10 mouse cellular contexts compared by ENCODE assay signal in genomic region chr16:55555821-55556535, GRCm38 (mm10).
DNase-seq lines count a peak whose midpoint lies in the region; ATAC-seq and TF ChIP-seq lines count a peak whose summit lies in the region.
"Had no signal": no experiment of that assay in that cellular context is flagged by ENCODE, and none has a peak within 500 bp of the region (broad histone marks: within the 10 kb centered on the region; RNA-seq: fewer than 3 reads in every experiment).

No protein-coding gene starts in this region.

- in situ Hi-C loops in CH12.LX (cut with MboI; ENCODE audit: low pct_ligation_motif_present, low pct_unique_long_range_greater_than_20kb, low sequenced_read_pairs): no loop called here

- WGBS in heart, adult 2 months: 30% methylated on average over 10 of the region's 10 CpGs
- 17% methylated on average over 10 of the region's 10 CpGs for WGBS in forebrain, embryonic 14.5 days
- 23% methylated on average over 10 of the region's 10 CpGs for WGBS in midbrain, embryonic 12.5 days

- H3K79me2 ChIP-seq in heart, adult 2 months (replicated peaks; ENCODE audit: control insufficient read depth, insufficient read depth, low read length): no peaks in the 10 kb centered on the region
- no peaks in the 10 kb centered on the region for H3K79me2 ChIP-seq in CH12.LX (replicated peaks; ENCODE audit: control insufficient read depth, extremely low read depth, insufficient read depth, poor library complexity, severe bottlenecking)

- no peak for TF ChIP-seq RAD21 in CH12.LX (IDR thresholded peaks at IDR 0.05; ENCODE audit: low read depth, low read length)

- no peak overlapping the region for H3K9ac ChIP-seq in heart, adult 2 months (ENCODE audit: low read depth, low read length)
- peak overlapping the region; percentile 23; the same call in 1 of the 2 replicates for H3K9ac ChIP-seq in CH12.LX (ENCODE audit: insufficient read depth, low read depth)
- peak overlapping the region; percentile 52; the same call in 1 of the 2 replicates for H3K9ac ChIP-seq in forebrain, embryonic 14.5 days (ENCODE audit: low read length)
- H3K9ac ChIP-seq in midbrain, embryonic 12.5 days (replicated peaks): peak overlapping the region; percentile 17; the same call in 1 of the 2 replicates
- H3K9ac ChIP-seq: embryonic facial prominence, embryonic 15.5 days had no signal

- no peak for TF ChIP-seq CTCF in heart, adult 2 months (IDR thresholded peaks at IDR 0.05)
- TF ChIP-seq CTCF in CH12.LX (conservative IDR thresholded peaks at IDR 0.05 in 1 of 2, IDR thresholded peaks at IDR 0.05 in 1 of 2; ENCODE audit: low read depth in 2 of 2, low read length in 2 of 2): no peak

- DNase-seq in heart, adult 2 months: no peak
- DNase-seq in heart, postnatal 36 days: no peak
- DNase-seq in CH12.LX (ENCODE audit: extremely low read depth): no peak
- DNase-seq in forebrain, embryonic 14.5 days (ENCODE audit: low spot score): peak; percentile 91
- DNase-seq in adipocyte (ENCODE audit: low spot score): no peak
- no peak for DNase-seq in urinary bladder, adult 2 months (ENCODE audit: low spot score)
- no peak for DNase-seq in thymus, postnatal 4 days
- DNase-seq: kidney, adult 2 months had no signal

- TF ChIP-seq EP300 in heart, adult 2 months (IDR thresholded peaks at IDR 0.05; ENCODE audit: insufficient read depth, low read depth, low read length): no peak
- no peak for TF ChIP-seq EP300 in CH12.LX (IDR thresholded peaks at IDR 0.05; ENCODE audit: low read length)

- no peaks in the 10 kb centered on the region for H3K9me3 ChIP-seq in CH12.LX (replicated peaks; ENCODE audit: low read length)
- H3K9me3 ChIP-seq in forebrain, embryonic 14.5 days (replicated peaks; ENCODE audit: control insufficient read depth, low read length): no peaks in the 10 kb centered on the region
- H3K9me3 ChIP-seq in midbrain, embryonic 12.5 days: no peaks in the 10 kb centered on the region
- H3K9me3 ChIP-seq: embryonic facial prominence, embryonic 15.5 days had no signal

- peak overlapping the region; percentile 35 for H3K27ac ChIP-seq in heart, adult 2 months
- H3K27ac ChIP-seq in CH12.LX (ENCODE audit: insufficient read depth, low read depth): no peak overlapping the region
- peak overlapping the region; percentile 33; the same call in 1 of the 2 replicates for H3K27ac ChIP-seq in forebrain, embryonic 14.5 days (ENCODE audit: low read depth, low read length)
- H3K27ac ChIP-seq in midbrain, embryonic 12.5 days (replicated peaks): no peak overlapping the region
- H3K27ac ChIP-seq: embryonic facial prominence, embryonic 15.5 days had no signal

- peak overlapping the region; percentile 27; the same call in 1 of the 2 replicates for H3K4me3 ChIP-seq in heart, adult 2 months
- no peak overlapping the region for H3K4me3 ChIP-seq in CH12.LX (replicated peaks in 1 of 3; ENCODE audit: low read depth in 2 of 3, low read length in 2 of 3, poor library complexity in 1 of 3)
- H3K4me3 ChIP-seq in forebrain, embryonic 14.5 days (ENCODE audit: low read depth, low read length): no peak overlapping the region
- 0 out of 2 replicates have a peak overlapping the region, but pooled peaks have one; percentile 9 for H3K4me3 ChIP-seq in midbrain, embryonic 12.5 days
- H3K4me3 ChIP-seq: embryonic facial prominence, embryonic 15.5 days had no signal

- no peaks in the 10 kb centered on the region for H3K27me3 ChIP-seq in heart, adult 2 months (ENCODE audit: control insufficient read depth, insufficient read depth, low read length)
- H3K27me3 ChIP-seq in CH12.LX (replicated peaks): no peaks in the 10 kb centered on the region
- no peaks in the 10 kb centered on the region for H3K27me3 ChIP-seq in forebrain, embryonic 14.5 days (replicated peaks; ENCODE audit: control insufficient read depth, insufficient read depth, low read length)
- no peaks in the 10 kb centered on the region for H3K27me3 ChIP-seq in midbrain, embryonic 12.5 days
- H3K27me3 ChIP-seq: embryonic facial prominence, embryonic 15.5 days had no signal

- peaks cover 7% of the 10 kb centered on the region for H3K4me1 ChIP-seq in heart, adult 2 months (ENCODE audit: control insufficient read depth, insufficient read depth, low read length)
- peaks cover 6% of the 10 kb centered on the region in 2 experiments; a peak in 3 of 4 replicates for H3K4me1 ChIP-seq in CH12.LX (ENCODE audit: control insufficient read depth in 1 of 2, insufficient read depth in 2 of 2)
- H3K4me1 ChIP-seq in forebrain, embryonic 14.5 days (ENCODE audit: control insufficient read depth, insufficient read depth, low read length): peaks cover 6% of the 10 kb centered on the region; the same call in 1 of the 2 replicates
- H3K4me1 ChIP-seq in midbrain, embryonic 12.5 days: peaks cover 8% of the 10 kb centered on the region
- H3K4me1 ChIP-seq: embryonic facial prominence, embryonic 15.5 days had no signal

- no peak for TF ChIP-seq POLR2A in heart, adult 2 months (IDR thresholded peaks at IDR 0.05; ENCODE audit: insufficient read depth, low read depth, low read length)
- TF ChIP-seq POLR2A in CH12.LX (IDR thresholded peaks at IDR 0.05; ENCODE audit: low read depth, low read length): no peak

- ATAC-seq in forebrain, embryonic 14.5 days: peak; percentile 89
- peak; percentile 83 for ATAC-seq in midbrain, embryonic 12.5 days (ENCODE audit: low FRiP score, low read depth)

- no peaks in the 10 kb centered on the region for H3K36me3 ChIP-seq in heart, adult 2 months (ENCODE audit: control insufficient read depth, insufficient read depth, low read length)
- H3K36me3 ChIP-seq in CH12.LX (replicated peaks in 1 of 2; ENCODE audit: control insufficient read depth in 1 of 2, insufficient read depth in 1 of 2, low read length in 1 of 2): no peaks in the 10 kb centered on the region
- no peaks in the 10 kb centered on the region for H3K36me3 ChIP-seq in forebrain, embryonic 14.5 days (ENCODE audit: control insufficient read depth, insufficient read depth, low read length)
- H3K36me3 ChIP-seq in midbrain, embryonic 12.5 days: no peaks in the 10 kb centered on the region
- H3K36me3 ChIP-seq: embryonic facial prominence, embryonic 15.5 days had no signal

- intact Hi-C loops in heart, adult 2 months (cut with DNase I): no loop called here
- intact Hi-C loops in heart, postnatal 36 days (cut with DNase I): loop anchor here (5.0 kb wide), 1 partner anchor 51 kb away; no protein-coding TSS in a partner anchor

- peak overlapping the region; percentile 69 for H3K4me2 ChIP-seq in CH12.LX (ENCODE audit: insufficient read depth, low read depth, poor library complexity, severe bottlenecking)
- peak overlapping the region; percentile 43 for H3K4me2 ChIP-seq in forebrain, embryonic 14.5 days (ENCODE audit: low read length)
- peak overlapping the region; percentile 35 for H3K4me2 ChIP-seq in midbrain, embryonic 12.5 days (replicated peaks)
- H3K4me2 ChIP-seq: embryonic facial prominence, embryonic 15.5 days had no signal

- dilution Hi-C loops in CH12.LX (cut with MboI; ENCODE audit: extremely low pct_ligation_motif_present, extremely low pct_unique_long_range_greater_than_20kb, low sequenced_read_pairs): no loop called here

TF ChIP-seq in CH12.LX, 34 proteins besides CTCF, POLR2A, EP300 and RAD21:
- TF ChIP-seq SIN3A (IDR thresholded peaks at IDR 0.05; ENCODE audit: low read length) (0 out of 2 replicates have a peak, but pooled peaks have one; percentile 22), TCF12 (IDR thresholded peaks at IDR 0.05; ENCODE audit: low read depth, low read length) (no peak), MXI1 (IDR thresholded peaks at IDR 0.05; ENCODE audit: low read depth, low read length) (0 out of 2 replicates have a peak, but pooled peaks have one; percentile 31), MAX (IDR thresholded peaks at IDR 0.05; ENCODE audit: low read length) (0 out of 2 replicates have a peak, but pooled peaks have one; percentile 26)

Comparison
In these comparisons a context has a peak if more than half of its experiments do, and no peak if none do; other contexts are left out.
1. H3K27ac ChIP-seq: peak in heart, adult 2 months (single experiment) and forebrain, embryonic 14.5 days (single experiment); none in CH12.LX (single experiment) and midbrain, embryonic 12.5 days (single experiment).
2. H3K4me3 ChIP-seq: peak in heart, adult 2 months (single experiment) and midbrain, embryonic 12.5 days (single experiment); none in CH12.LX (0 of 3) and forebrain, embryonic 14.5 days (single experiment).
3. Peak in every context shown above with its lines, with median percentiles within 50 percentile points of each other: H3K4me2 ChIP-seq.